Mouse (Mus musculus): ENCODE results near the gene Btbd35f17. TPM values are rescaled to one million over a fixed set of nuclear protein-coding genes. Genes with fewer than 3 reads are reported as not detected.

Btbd35f17 gene
- polyA plus RNA-seq (2021; fragmentation: Nextera tagmentation), result not detected in 2 replicates
- long read RNA-seq, experiment 1, result 0 reads
- long read RNA-seq, experiment 2, result 0 reads

GRCm38 (mm10) chrX:4370336-4370735, at the start of gene Btbd35f17:
Gene Btbd35f17, plus strand, starts transcription at chrX:4370636.

Other genes with a start within 250 kb of the Btbd35f17 start
- not detected in 2 replicates for gene Btbd35f28, start 174.1 kb upstream of the Btbd35f17 start, polyA plus RNA-seq (2021; fragmentation: Nextera tagmentation)
- not detected in 2 replicates for gene Btbd35f20, start 79.4 kb upstream of the Btbd35f17 start, polyA plus RNA-seq (2021; fragmentation: Nextera tagmentation)

Data from layer of hippocampus, adult 6 months (tissue).